Mouse (Mus musculus) embryonic fibroblast, embryonic 13.5 days (primary cell): Measurements from ENCODE around the gene Ildr2. TPM values are rescaled to one million over a fixed set of nuclear protein-coding genes. Genes with fewer than 3 reads are reported as not detected.

Experiments
- H3K27ac ChIP-seq: 2 replicates; pipeline ENCODE4 v1.5.1; 2012; ENCODE audit warnings: low read length, control low read depth, inconsistent platforms; ENCODE audit not compliant: insufficient read depth
- H3K4me1 ChIP-seq: 2 replicates; pipeline ENCODE4 v1.6.1; 2011; ENCODE audit warnings: low read length; ENCODE audit not compliant: control insufficient read depth, insufficient read depth
- H3K4me3 ChIP-seq: 2 replicates; pipeline ENCODE4 v1.5.1; 2011; ENCODE audit warnings: mild to moderate bottlenecking, control low read depth, low read length; ENCODE audit not compliant: insufficient read depth
- CTCF ChIP-seq: IDR thresholded peaks from 2 replicates; pipeline ENCODE4 v1.5.1; 2011; ENCODE audit warnings: mild to moderate bottlenecking, control low read depth, low read length, moderate library complexity, borderline replicate concordance; ENCODE audit not compliant: insufficient read depth
- POLR2A ChIP-seq: IDR thresholded peaks from 2 replicates; pipeline ENCODE4 v1.6.1; 2011; ENCODE audit warnings: low read depth, mild to moderate bottlenecking, control low read depth, low read length, moderate library complexity
- polyA plus RNA-seq: library from polyadenylated mRNA; stranded (reverse); fragments of >200 nt; gene quantifications from 2 replicates; pipeline ENCODE4 v1.2.4, GENCODE M21; 2011; ENCODE audit warnings: low read depth; ENCODE audit not compliant: missing spikeins, insufficient read length

Ildr2 gene
- polyA plus RNA-seq, 1 experiment = 4.3 TPM

DNA sequence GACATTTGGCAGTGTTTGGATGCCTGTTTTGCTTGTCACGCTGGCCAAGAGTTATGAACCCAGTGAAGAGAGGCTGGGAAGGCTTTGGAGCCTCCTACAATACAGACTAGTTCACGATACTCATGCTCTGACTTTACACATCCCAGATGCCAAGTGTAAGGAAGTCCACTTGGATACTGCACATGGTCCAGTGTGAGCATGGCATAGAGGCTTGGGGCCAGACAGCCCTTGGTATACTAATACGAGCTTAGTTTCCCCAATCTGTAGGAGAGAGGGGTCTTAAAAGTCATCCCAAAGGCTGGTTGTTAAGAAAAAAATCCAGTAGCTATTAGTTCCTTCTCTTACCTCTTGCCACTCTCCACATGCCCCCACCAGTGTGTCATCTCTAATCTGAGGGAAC lies 27.9 kb downstream of the Ildr2 start:
- no peak overlapping the region for H3K27ac ChIP-seq
- no peak overlapping the region for H3K4me3 ChIP-seq
- TF ChIP-seq POLR2A (no peak), CTCF (no peak)
- peaks cover 9% of the 10 kb centered on the region; the same call in 1 of the 2 replicates for H3K4me1 ChIP-seq

DNA sequence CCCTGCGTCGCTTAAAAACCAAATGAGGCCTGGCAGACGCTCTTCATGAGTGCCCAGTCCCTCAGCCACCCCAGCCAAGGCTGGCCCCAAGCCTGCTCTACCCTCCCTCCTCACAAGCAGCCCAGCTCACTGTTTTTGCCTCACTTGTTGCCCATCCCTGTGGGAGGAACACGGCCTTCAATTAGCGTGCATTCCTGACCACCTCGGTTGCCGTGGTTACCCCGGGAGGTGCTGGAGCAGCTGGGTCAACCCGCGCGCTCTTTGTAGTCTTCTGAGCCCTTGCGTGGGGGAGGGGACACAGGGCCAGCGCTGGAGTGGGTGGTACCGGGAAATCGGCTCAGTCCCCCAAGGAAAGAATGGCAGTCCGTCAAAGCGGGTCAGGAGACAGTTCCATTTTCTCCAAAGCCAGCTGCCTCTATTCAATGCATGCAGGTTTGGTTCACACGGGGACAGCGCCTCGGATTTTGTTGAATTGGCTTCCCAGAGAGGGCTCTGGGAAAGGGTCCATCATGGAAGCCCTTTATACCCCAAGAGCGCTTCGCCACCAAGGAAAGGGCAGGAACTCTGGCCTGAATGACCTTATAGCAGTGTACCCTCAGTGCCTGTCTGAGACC lies 28.8 kb downstream of the Ildr2 start:
- no peak overlapping the region for H3K27ac ChIP-seq
- no peak overlapping the region for H3K4me3 ChIP-seq
- peaks cover 9% of the 10 kb centered on the region; the same call in 1 of the 2 replicates for H3K4me1 ChIP-seq
- TF ChIP-seq POLR2A = no peak
- TF ChIP-seq CTCF = no peak

DNA sequence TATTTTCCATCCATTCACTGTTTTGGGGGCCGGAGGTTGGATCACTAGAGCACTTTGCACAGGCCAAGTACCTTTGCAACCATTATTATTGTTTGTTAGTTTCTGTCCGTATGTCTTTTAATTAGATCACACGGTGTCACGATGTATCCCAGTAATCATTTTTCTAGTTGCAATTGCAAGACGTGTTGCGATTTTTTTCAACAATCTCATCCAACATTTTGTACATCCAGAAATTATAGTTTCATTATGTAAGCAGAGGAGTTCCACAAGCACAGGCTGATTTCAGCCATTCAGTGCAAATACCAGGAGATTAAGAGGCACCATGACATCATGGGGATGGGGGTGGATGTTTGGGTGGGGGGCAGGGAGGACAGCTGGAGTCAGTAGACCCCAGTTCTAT lies 29.5 kb downstream of the Ildr2 start:
- Histone ChIP-seq H3K27ac (no peak overlapping the region), H3K4me3 (no peak overlapping the region), H3K4me1 (peaks cover 9% of the 10 kb centered on the region; the same call in 1 of the 2 replicates)
- TF ChIP-seq POLR2A (no peak), CTCF (no peak)

DNA sequence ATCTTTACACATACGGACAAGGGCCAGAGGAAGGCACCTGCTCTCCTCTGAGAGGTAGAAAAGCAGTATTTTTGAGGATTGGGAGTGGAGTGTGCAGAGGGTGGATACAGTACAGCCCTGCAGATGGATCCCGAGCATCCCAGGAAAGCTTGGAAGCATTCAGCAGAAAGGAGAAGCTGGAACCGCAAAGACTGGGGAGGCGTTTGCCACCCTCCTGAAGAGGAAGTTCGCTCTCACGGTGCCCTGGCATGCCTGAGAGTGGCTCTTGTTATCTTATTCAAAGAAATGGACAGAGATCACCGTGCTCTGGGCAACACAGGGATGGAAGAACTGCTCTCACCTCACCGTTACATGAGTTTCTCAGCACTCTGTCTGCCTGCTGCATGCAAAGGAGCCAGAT lies 30.5 kb downstream of the Ildr2 start:
- Histone ChIP-seq H3K4me1 (peaks cover 9% of the 10 kb centered on the region; the same call in 1 of the 2 replicates), H3K4me3 (no peak overlapping the region)
- no peak for TF ChIP-seq CTCF
- no peak for TF ChIP-seq POLR2A

DNA sequence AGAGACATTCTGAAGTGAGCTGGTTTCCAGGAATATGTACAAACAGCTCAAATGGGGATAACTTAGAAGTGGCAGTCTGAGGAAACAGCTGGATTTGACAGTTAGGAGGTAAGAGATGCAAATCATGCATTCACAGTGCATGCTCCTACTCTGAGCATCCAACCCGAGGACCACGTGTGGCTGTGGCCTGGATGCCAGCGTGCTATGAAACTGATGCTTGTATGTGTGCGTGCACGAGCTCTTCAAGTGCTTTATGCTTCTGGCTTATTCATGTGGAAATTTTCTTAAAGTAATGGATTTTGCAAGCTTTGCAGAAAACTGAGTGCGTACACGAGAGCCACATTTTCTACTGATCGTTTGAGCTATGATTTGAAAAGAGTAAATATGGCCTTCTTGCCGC lies 32.3 kb downstream of the Ildr2 start:
- 0 out of 2 replicates have a peak, but pooled peaks cover 3% of the 10 kb centered on the region for H3K4me1 ChIP-seq
- H3K4me3 ChIP-seq = no peak overlapping the region
- TF ChIP-seq CTCF (no peak), POLR2A (no peak)
- H3K27ac ChIP-seq = no peak overlapping the region

More for the DNA sequence above, 30.5 kb downstream of the Ildr2 start:
- no peak overlapping the region for H3K27ac ChIP-seq

DNA sequence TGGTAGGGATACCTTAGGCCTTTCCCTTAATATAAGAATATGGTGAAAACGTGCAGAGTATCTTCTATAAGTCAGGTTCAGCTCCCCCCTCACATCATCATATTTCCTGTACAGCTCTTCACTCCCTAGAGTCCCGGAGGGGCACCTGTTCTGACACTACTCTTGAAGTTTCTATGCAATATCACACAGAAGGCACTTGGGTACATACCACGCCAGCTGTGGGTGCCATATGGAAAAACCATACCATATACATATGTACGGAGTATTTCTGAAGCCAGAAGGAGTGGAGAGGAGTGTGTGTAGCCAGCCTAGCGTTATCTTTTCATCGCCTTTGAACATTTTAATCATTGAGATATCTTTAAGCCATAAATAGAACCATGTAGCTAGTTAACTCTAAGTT lies 36.6 kb downstream of the Ildr2 start:
- no peak overlapping the region for H3K4me3 ChIP-seq
- no peaks in the 10 kb centered on the region for H3K4me1 ChIP-seq
- H3K27ac ChIP-seq = no peak overlapping the region
- TF ChIP-seq POLR2A = no peak
- TF ChIP-seq CTCF = no peak

DNA sequence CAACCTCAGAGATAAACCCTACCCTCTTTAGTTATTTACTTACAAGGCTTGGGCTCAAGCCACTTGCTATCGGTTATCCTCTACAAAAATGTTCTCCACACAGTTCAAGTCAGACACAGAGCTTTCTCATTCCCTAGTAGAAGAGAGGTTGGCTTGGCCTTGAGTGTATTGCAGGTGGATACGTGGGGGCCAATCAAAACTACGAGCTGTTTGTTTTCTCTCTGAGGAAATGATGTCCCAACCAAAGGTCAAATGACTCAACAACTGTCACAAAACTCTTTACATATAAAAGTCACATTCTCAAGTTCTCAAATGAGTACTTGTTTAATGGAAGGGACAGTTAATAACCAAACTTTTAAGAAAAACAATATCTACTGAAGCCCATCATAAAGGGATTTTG lies 39.1 kb downstream of the Ildr2 start:
- no peak for TF ChIP-seq POLR2A
- no peak for TF ChIP-seq CTCF
- Histone ChIP-seq H3K27ac (no peak overlapping the region), H3K4me1 (peaks cover 4% of the 10 kb centered on the region), H3K4me3 (no peak overlapping the region)

DNA sequence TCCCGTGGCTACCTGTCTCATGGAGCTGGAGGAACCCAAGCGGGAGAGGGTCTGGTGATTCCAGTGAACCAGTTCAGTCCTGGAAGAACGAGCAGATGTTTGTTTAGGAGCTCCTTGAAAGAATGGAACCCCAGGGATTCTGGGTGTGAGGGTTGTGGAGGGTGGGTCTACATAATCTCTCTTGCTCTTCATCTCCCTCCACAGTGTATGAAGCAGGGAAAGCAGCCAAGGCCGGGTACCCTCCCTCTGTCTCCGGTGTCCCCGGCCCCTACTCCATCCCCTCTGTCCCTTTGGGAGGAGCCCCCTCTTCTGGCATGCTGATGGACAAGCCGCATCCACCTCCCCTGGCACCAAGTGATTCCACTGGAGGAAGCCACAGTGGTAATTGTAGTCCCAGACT lies 41.6 kb downstream of the Ildr2 start:
- H3K4me3 ChIP-seq = no peak overlapping the region
- TF ChIP-seq CTCF (no peak), POLR2A (no peak)
- no peak overlapping the region for H3K27ac ChIP-seq

DNA sequence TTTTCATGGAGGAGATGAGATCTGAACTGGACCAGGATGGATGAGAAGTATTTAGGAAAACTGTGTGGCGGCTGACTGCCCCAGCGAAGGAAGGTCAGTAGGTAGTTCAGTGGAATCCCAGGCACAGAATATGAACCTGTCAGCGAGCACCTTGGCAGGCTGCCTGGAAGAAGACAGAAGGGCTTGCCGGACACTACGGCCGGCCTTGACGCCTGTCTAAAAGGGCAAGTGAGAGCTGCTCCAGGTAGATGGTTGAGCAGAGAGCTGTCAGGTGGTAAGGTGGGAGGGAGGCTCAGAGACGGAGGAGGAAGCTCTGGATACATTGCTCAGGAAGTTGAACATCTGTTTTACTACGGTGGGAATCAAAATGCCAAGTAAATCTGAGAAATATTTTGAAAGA lies 42.4 kb downstream of the Ildr2 start:
- H3K27ac ChIP-seq = no peak overlapping the region
- no peak for TF ChIP-seq POLR2A
- no peak for TF ChIP-seq CTCF
- H3K4me3 ChIP-seq = no peak overlapping the region
- peaks cover 4% of the 10 kb centered on the region for H3K4me1 ChIP-seq

More for the DNA sequence above, 41.6 kb downstream of the Ildr2 start:
- H3K4me1 ChIP-seq = peaks cover 4% of the 10 kb centered on the region

DNA sequence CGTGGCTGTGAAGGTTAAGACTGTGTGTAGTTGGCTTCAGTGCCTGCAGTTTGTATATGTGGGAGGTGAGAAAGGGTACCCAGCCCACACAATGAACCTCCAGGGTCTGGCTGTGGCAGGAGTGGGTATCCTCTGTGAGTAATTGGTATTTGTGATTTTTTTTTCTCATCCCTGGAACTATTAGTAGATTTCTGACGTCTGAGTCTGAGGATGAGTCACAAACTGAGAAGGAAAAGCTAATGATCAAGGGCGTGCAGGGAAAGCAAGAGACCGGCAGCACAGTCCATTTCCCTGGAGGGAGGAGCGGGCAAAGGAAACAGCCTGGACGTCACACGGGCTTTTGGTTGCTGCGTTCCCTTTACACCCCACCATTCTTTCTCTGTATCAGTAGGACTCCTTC lies 43.0 kb downstream of the Ildr2 start:
- Histone ChIP-seq H3K4me3 (no peak overlapping the region), H3K27ac (no peak overlapping the region), H3K4me1 (peaks cover 4% of the 10 kb centered on the region)
- no peak for TF ChIP-seq CTCF
